Mouse (Mus musculus): Measurements from ENCODE around the gene Gm10228.
"Not testable (repeated sequence)": the region's sequence is repeated elsewhere in the genome, so short reads cannot be mapped to it uniquely, and the experiment has no call there.

Gm10228 gene

DNA sequence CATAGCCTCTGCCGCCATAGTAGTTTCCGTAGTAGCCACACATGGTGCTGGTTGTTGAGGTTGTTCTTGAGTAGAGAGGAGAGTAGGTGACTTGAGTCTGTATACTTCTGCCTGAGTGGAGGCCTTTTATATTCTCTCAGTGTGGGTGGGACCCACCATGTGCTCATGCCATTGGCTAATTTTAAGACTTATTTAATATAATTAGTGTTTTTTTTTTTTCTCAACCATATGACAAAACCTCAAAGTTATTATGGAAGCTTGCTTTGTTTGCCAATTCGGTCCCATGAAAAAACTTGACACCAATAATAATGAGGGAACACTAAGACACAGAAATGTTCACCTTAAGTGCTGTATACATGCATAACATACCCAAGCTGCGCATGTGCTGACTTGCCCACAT, at the start of gene Gm10228:
Gene Gm10228, minus strand, starts transcription at position 101 of the 400 bp plus-strand sequence.
- DNase-seq (ENCODE audit: low read depth, low spot score), result not testable (repeated sequence)

DNA sequence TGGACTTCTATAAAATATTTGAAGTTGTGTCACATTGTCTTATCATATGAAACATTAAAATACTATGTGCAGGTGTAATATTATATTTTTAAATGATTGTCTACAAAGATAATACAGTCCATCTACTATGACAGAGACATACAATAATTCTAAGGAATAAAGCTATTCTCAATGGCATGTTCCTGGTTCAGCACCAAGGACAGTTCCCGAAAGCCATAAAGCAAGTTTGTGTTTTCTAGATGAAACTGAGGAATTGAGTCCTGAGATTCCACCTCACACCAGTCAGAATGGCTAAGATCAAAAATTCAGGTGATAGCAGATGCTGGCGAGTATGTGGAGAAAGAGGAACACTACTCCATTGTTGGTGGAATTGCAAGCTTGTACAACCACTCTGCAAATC, 29.8 kb upstream of the Gm10228 start:
- DNase-seq (ENCODE audit: low read depth, low spot score), result not testable (repeated sequence)

DNA sequence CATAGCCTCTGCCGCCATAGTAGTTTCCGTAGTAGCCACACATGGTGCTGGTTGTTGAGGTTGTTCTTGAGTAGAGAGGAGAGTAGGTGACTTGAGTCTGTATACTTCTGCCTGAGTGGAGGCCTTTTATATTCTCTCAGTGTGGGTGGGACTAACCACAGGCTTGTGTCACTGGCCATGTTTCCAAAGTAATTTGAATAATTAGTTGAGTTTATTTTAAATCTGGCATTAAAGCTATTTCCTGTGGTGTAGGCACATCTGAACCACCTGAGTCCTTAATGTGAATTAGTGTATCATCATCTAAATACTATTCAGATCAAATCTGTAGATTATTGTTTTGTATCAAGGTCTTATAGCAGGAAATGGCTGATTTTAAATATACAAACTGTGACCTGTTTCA, 22.6 kb upstream of the Gm10228 start, which contains the start of gene 1110025L11Rik:
Gene 1110025L11Rik, minus strand, starts transcription at position 101 of the 400 bp plus-strand sequence.
- DNase-seq (ENCODE audit: low read depth, low spot score), result not testable (repeated sequence)

DNA sequence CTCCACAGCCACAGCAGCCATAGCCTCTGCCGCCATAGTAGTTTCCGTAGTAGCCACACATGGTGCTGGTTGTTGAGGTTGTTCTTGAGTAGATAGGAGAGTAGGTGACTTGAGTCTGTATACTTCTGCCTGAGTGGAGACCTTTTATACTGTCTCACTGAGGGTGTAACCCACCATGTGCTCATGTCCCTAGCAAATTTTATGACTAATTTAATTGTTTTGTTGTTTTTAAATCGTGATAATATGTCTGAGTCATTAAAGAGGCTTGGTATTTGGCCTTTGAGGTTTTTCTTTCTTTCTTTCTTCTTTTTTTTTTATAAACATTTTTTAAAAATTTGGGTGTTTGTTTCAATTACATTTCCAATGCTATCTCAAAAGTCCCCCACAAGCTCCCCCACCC, 6.5 kb upstream of the Gm10228 start, which contains the start of gene Krtap6-5:
Gene Krtap6-5, minus strand, starts transcription at position 101 of the 400 bp plus-strand sequence.
- DNase-seq (ENCODE audit: low read depth, low spot score), result no peak

DNA sequence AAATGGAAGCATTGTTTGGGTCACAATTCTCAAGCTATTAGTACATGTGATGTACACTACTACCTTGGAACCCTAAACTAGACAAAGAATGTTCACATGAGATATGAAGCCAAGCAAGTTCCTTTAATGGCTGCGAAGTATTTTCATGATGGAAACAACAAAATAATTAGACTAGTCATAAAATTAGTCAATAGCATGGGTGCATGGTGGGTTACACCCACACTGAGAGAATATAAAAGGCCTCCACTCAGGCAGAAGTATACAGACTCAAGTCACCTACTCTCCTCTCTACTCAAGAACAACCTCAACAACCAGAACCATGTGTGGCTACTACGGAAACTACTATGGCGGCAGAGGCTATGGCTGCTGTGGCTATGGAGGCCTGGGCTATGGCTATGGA, 9.9 kb downstream of the Gm10228 start, which contains the start of gene Krtap6-1:
Gene Krtap6-1, plus strand, starts transcription at position 301 of the 400 bp plus-strand sequence.
- DNase-seq (ENCODE audit: low read depth, low spot score), result not testable (repeated sequence)

DNA sequence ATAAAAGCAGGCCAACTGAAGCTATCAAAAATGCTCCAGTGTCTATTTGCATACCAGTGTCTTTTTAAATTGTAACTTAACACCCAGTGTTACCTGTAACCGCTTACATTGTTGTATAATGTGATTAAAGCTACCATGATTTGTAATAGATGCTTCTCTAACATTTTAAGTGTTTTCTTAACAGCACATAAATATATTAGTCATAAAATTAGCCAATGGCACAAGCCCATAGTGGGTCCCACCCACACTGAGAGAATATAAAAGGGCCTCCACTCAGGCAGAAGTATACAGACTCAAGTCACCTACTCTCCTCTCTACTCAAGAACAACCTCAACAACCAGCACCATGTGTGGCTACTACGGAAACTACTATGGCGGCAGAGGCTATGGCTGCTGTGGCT, 26.3 kb downstream of the Gm10228 start, which contains the start of gene Gm10229:
Gene Gm10229, plus strand, starts transcription at position 301 of the 400 bp plus-strand sequence.
- not testable (repeated sequence) for DNase-seq (ENCODE audit: low read depth, low spot score)

DNA sequence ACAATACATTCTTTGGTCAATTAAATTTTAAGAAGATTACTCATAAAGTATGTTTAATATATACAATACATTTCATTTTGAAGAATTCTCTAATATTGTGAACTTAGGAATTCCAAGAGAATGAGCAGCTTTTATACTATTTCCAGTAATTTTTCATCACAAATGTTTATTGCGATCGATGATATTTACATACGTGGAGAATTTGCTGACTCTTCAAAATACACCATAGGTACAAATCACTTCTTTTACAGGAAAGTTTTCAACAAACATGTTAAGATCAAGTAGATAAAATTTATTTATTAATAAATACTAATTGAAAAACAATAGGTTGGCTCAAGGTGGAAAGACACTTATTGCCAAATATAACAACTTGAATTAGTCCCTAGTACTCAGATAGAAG, 27.3 kb downstream of the Gm10228 start:
- DNase-seq (ENCODE audit: low read depth, low spot score), result no peak

DNA sequence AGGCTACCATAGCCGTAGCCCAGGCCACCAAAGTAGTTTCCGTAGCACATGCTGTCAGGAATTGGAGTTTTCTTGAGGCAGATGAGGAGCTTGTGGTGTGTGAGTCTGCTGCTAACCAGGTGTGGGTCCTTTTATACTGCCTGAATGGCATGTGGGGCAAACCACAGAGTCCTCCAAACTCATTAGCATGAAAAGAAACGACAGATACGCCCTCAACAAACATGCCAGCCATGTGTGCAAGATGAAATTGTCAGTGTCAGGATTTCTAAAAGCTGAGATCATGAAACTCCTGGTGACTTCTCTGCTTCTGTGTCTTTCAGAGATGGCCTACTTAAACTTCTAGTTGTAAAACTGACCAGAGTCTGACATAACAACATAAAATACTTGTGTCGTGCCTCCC, 30.6 kb downstream of the Gm10228 start, which contains the start of gene Krtap22-2:
Gene Krtap22-2, minus strand, starts transcription at position 101 of the 400 bp plus-strand sequence.
- DNase-seq (ENCODE audit: low read depth, low spot score), result no peak
